Mouse (Mus musculus): Measurements from ENCODE around the gene Pold4.

The Pold4 gene

GRCm38 (mm10) chr19:4231253-4232185 is at the start of gene Pold4:
Gene Pold4 (plus strand): TSS chr19:4231899.
- DNase-seq: peak; percentile 98

DNA sequence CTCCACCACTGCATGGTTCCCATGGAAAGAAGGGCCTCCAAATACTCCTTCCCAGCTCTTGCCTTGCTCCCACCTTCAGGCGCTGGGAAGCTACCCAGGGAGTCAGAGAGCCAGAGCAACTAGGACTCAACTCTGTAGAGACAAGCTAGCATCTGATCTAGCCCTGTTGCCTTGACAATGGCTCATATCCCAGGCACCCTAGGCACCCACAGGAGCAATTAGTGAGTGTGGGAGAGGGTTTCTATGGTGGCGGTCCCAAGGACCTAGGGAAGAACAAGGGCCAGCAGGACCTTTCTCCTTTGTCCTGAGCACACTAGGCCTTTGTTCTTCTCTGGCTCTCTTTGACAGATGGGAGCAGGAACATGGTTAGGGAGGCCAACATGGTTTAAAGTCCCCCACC is 48.0 kb upstream of the Pold4 start:
- DNase-seq: no peak

GRCm38 (mm10) chr19:4184976-4185975 is 46.4 kb upstream of the Pold4 start:
- peak; percentile 90 for DNase-seq

DNA sequence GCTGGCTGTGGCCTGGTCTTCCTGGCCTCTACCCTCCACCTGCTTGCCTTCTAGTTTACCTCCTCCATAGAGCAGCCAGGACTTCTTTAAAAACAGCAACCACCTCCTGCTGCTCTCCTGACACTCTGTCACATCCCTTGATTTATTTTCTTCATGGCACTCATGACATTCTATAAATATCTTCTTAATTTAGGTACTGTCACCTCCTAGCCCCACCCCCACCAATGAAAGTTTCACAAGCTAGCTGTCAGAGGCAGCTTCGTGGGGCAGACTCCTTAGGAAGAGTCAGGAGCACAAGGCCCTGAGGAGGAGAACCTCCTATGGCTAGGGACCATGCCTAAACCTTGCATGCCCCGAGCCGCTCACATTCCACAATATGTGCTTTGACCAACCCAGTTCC is 44.4 kb upstream of the Pold4 start:
- no peak for DNase-seq

GRCm38 (mm10) chr19:4189051-4189620 is 42.6 kb upstream of the Pold4 start:
- DNase-seq: peak; percentile 61

DNA sequence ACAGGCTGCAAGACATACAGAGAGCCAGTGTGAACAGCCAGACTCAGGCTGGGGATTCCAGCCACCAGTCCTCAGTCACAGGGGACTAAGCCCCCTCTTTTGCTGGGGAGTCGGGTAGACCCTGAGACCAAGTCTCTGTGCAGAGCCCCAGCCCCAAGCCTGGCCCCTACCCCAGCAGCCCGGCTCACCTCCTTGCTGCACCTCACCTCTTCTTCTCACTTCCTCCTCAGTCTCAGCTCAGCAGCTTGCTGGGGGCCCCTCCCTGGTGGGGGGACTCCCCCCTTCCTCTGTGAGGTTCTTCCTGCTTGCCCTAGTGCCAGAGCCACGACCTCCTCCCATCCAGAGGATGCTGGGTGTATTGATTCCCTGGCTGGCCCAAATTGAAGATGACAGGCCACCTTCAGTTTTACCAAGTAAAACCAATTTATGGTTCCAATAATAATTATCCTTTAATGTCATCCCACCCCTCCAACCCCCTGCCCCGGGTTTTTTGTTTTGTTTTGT is 40.8 kb upstream of the Pold4 start, which contains the start of gene Tbc1d10c:
TSS of gene Tbc1d10c (minus strand) at position 454 of the 504 bp plus-strand sequence.
- DNase-seq: peak; percentile 94

- peak; percentile 99 for DNase-seq
Measured at GRCm38 (mm10) chr19:4191528-4192250, 40.0 kb upstream of the Pold4 start, which contains the start of gene Ppp1ca. Gene Ppp1ca (plus strand): TSS chr19:4192065.

- no peak for DNase-seq
Measured at GRCm38 (mm10) chr19:4192251-4192985, 39.3 kb upstream of the Pold4 start.

DNA sequence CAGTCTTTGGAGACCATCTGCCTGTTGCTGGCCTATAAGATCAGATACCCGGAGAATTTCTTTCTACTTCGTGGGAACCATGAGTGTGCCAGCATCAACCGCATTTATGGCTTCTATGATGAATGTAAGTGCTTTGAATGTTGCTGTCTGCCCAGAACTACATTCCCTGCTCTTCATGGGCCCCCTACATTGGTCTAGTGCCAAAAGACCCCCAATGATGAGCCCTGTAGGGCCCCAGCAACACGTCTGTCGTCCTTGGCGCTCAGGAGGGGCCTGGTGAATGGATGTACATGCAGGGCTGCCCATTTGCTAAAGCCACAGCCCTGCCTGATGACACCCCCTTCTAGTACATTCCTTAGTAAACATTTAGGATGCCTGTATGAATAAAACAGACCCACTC is 38.6 kb upstream of the Pold4 start:
- no peak for DNase-seq

DNA sequence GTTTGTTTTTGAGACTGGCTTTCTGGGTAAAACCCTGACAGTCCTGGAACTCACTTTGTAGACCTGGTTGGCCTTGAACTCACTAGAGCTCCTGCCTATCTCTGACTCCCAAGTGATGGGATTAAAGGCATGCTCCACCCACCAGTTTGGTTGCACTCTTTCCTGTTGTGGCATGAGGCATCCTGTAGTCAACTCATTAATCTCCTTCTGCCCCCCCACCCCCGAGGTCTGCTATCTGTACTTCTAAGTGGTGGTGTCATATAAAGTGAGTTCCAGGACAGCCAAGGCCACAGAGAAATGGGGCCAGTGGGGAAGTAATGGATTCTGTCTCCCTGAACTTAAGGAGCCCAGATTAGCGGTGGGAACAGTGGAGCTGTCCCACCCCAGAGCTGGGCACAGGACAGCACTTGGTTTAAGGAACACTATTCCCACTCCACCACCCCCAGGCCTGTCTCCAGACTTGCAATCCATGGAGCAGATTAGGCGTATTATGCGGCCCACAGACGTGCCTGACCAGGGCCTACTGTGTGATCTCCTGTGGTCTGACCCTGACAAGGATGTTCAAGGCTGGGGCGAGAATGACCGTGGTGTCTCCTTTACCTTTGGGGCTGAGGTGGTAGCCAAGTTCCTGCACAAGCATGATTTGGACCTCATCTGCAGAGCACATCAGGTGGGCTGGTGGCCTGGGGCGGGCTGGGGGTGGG is 37.5 kb upstream of the Pold4 start:
- no peak for DNase-seq

- no peak for DNase-seq
Measured at GRCm38 (mm10) chr19:4194776-4195650, 36.7 kb upstream of the Pold4 start.

DNA sequence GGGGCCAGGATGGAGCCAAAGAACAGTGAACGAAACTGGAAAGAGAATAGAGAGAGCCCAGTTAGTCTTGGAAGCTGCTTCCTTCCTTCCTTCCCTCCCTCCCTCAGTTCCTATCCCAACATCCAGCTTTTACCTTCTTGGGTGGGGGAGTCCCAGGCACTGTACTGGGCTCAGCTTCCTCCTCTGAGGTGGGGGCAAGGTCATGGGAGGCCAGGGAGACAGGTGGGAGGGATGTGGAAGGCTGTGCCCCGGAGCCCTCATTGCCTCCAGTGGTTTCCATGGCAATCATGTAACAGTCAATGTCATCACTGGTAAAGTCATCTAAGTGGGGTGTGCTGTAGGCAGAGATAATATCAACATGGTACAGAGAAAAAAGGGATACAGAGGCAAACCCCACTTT is 35.7 kb upstream of the Pold4 start:
- DNase-seq: no peak

- no peak for DNase-seq
Measured at GRCm38 (mm10) chr19:4196548-4196947, 35.2 kb upstream of the Pold4 start.

GRCm38 (mm10) chr19:4197180-4197579 is 34.5 kb upstream of the Pold4 start:
- DNase-seq: no peak

DNA sequence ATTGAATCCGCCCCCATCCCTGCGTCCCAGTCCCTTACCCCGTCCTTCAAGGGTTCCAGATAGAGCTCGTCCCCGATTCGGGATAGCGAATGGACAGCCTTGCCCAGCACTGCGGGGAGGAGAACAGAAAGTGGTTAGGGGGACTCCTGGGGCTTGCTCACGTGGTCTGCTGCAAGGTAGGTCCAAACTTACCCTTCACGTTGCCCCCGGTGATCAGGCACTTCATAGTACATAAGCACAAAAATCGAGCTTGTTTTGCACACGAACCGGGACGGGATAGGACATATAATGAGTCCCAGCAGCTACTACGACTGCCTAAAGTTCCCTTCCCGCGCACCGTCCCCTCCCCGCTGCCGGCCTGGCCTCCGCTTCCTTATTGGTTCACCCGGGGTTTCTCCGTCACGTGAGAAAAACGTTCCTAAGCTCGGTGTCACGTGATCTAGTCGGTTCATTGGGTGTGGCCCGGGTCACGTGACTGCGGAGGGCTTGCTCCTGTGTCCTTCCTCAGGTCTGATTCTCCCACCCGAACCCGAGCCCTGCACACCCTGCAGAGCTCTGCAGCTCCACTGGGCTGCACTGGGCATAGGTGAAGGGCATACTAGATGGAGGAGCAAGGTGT is 30.3 kb upstream of the Pold4 start, which contains the start of gene Rad9a:
TSS of gene Rad9a (minus strand) at position 372 of the 619 bp plus-strand sequence.
- DNase-seq: peak; percentile 97

- peak; percentile 33 for DNase-seq
Measured at GRCm38 (mm10) chr19:4202149-4202548, 29.6 kb upstream of the Pold4 start.

GRCm38 (mm10) chr19:4203148-4203547 is 28.6 kb upstream of the Pold4 start:
- peak; percentile 59 for DNase-seq

DNA sequence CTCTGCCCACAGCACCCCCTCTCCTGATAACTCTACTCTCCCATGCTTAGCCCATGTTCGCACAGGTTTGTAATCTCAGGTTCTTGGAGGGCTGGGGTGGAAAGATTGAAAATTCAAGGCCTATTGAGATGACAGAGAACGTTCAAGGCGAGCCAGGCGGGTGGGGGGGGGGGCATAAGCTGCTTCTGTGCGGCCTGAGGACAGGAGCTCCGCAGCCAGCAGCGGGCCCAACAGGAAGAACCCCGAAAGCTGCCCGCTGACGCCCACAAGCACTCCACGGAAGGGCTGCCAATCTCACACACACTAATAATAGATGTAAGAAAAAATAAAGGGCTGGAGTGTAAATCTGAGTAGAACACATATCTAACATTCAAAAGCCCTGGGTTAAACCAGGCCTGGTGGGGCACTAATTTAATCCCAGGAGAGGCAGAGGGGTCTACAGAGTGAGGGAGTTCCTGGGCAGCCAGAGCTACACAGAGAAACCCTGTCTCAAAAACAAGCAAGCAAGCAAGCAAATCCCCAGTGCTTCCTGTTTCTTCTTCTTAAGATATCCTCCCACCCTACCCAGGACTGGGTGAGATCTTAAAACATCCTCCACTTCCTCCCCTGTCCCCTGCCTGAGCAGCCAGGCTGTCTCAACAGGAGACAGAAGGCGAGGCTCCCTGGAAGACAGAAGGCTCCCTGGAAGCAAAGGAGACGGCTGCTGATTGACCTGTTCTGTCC is 27.9 kb upstream of the Pold4 start:
- DNase-seq: peak; percentile 61

Data from thymus, postnatal 14 days (tissue).